Mouse (Mus musculus): ENCODE measurements around the gene Mbnl1. TPM values are rescaled to one million over a fixed set of nuclear protein-coding genes. Genes with fewer than 3 reads are reported as not detected.

Gene Mbnl1
- polyA plus RNA-seq, 1 experiment = 191 TPM

GRCm38 (mm10) chr3:60513746-60514145 lies 41.1 kb downstream of the Mbnl1 start:
- TF ChIP-seq CTCF (IDR thresholded peaks at IDR 0.05; ENCODE audit: borderline replicate concordance, insufficient read depth, low read length) = no peak
- no peak for TF ChIP-seq POLR2A (IDR thresholded peaks at IDR 0.05; ENCODE audit: low read depth, low read length)
- H3K27ac ChIP-seq (ENCODE audit: insufficient read depth, low read length) = peak overlapping the region; percentile 13; the same call in 1 of the 2 replicates
- H3K4me3 ChIP-seq (ENCODE audit: insufficient read depth, low read length) = no peak overlapping the region
- H3K4me1 ChIP-seq (ENCODE audit: control insufficient read depth, insufficient read depth, low read length) = peaks cover 9% of the 10 kb centered on the region

GRCm38 (mm10) chr3:60515430-60515829 lies 42.8 kb downstream of the Mbnl1 start:
- no peak overlapping the region for H3K4me3 ChIP-seq (ENCODE audit: insufficient read depth, low read length)
- no peak for TF ChIP-seq CTCF (IDR thresholded peaks at IDR 0.05; ENCODE audit: borderline replicate concordance, insufficient read depth, low read length)
- TF ChIP-seq POLR2A (IDR thresholded peaks at IDR 0.05; ENCODE audit: low read depth, low read length) = no peak
- H3K4me1 ChIP-seq (ENCODE audit: control insufficient read depth, insufficient read depth, low read length) = peaks cover 9% of the 10 kb centered on the region; the same call in 1 of the 2 replicates
- H3K27ac ChIP-seq (ENCODE audit: insufficient read depth, low read length) = no peak overlapping the region

- Histone ChIP-seq H3K4me3 (ENCODE audit: insufficient read depth, low read length) (no peak overlapping the region), H3K4me1 (ENCODE audit: control insufficient read depth, insufficient read depth, low read length) (peaks cover 9% of the 10 kb centered on the region; the same call in 1 of the 2 replicates), H3K27ac (ENCODE audit: insufficient read depth, low read length) (no peak overlapping the region)
- peak; percentile 67; the same call in 1 of the 2 replicates for TF ChIP-seq CTCF (IDR thresholded peaks at IDR 0.05; ENCODE audit: borderline replicate concordance, insufficient read depth, low read length)
- TF ChIP-seq POLR2A (IDR thresholded peaks at IDR 0.05; ENCODE audit: low read depth, low read length) = no peak
Measured at GRCm38 (mm10) chr3:60516054-60516674, 43.5 kb downstream of the Mbnl1 start.

- H3K4me1 ChIP-seq (ENCODE audit: control insufficient read depth, insufficient read depth, low read length) = peaks cover 9% of the 10 kb centered on the region; the same call in 1 of the 2 replicates
Measured at GRCm38 (mm10) chr3:60517234-60517787, 44.7 kb downstream of the Mbnl1 start.

GRCm38 (mm10) chr3:60519337-60519736 lies 46.7 kb downstream of the Mbnl1 start:
- TF ChIP-seq CTCF (IDR thresholded peaks at IDR 0.05; ENCODE audit: borderline replicate concordance, insufficient read depth, low read length) (no peak), POLR2A (IDR thresholded peaks at IDR 0.05; ENCODE audit: low read depth, low read length) (no peak)
- no peak overlapping the region for H3K4me3 ChIP-seq (ENCODE audit: insufficient read depth, low read length)
- H3K27ac ChIP-seq (ENCODE audit: insufficient read depth, low read length) = no peak overlapping the region
- peaks cover 9% of the 10 kb centered on the region; the same call in 1 of the 2 replicates for H3K4me1 ChIP-seq (ENCODE audit: control insufficient read depth, insufficient read depth, low read length)

More at GRCm38 (mm10) chr3:60517234-60517787, 44.7 kb downstream of the Mbnl1 start:
- no peak overlapping the region for H3K27ac ChIP-seq (ENCODE audit: insufficient read depth, low read length)
- TF ChIP-seq POLR2A (IDR thresholded peaks at IDR 0.05; ENCODE audit: low read depth, low read length) = no peak
- TF ChIP-seq CTCF (IDR thresholded peaks at IDR 0.05; ENCODE audit: borderline replicate concordance, insufficient read depth, low read length) = no peak
- H3K4me3 ChIP-seq (ENCODE audit: insufficient read depth, low read length) = no peak overlapping the region

- no peak overlapping the region for H3K27ac ChIP-seq (ENCODE audit: insufficient read depth, low read length)
- no peak for TF ChIP-seq POLR2A (IDR thresholded peaks at IDR 0.05; ENCODE audit: low read depth, low read length)
- TF ChIP-seq CTCF (IDR thresholded peaks at IDR 0.05; ENCODE audit: borderline replicate concordance, insufficient read depth, low read length) = no peak
- no peak overlapping the region for H3K4me3 ChIP-seq (ENCODE audit: insufficient read depth, low read length)
- peaks cover 11% of the 10 kb centered on the region for H3K4me1 ChIP-seq (ENCODE audit: control insufficient read depth, insufficient read depth, low read length)
Measured at GRCm38 (mm10) chr3:60524127-60524526, 51.5 kb downstream of the Mbnl1 start.

GRCm38 (mm10) chr3:60531286-60531685 lies 58.7 kb downstream of the Mbnl1 start:
- Histone ChIP-seq H3K27ac (ENCODE audit: insufficient read depth, low read length) (peak overlapping the region; percentile 83), H3K4me3 (ENCODE audit: insufficient read depth, low read length) (no peak overlapping the region), H3K4me1 (ENCODE audit: control insufficient read depth, insufficient read depth, low read length) (peaks cover 6% of the 10 kb centered on the region)
- no peak for TF ChIP-seq CTCF (IDR thresholded peaks at IDR 0.05; ENCODE audit: borderline replicate concordance, insufficient read depth, low read length)
- TF ChIP-seq POLR2A (IDR thresholded peaks at IDR 0.05; ENCODE audit: low read depth, low read length) = no peak

- TF ChIP-seq CTCF (IDR thresholded peaks at IDR 0.05; ENCODE audit: borderline replicate concordance, insufficient read depth, low read length) (no peak), POLR2A (IDR thresholded peaks at IDR 0.05; ENCODE audit: low read depth, low read length) (no peak)
- no peak overlapping the region for H3K27ac ChIP-seq (ENCODE audit: insufficient read depth, low read length)
- H3K4me1 ChIP-seq (ENCODE audit: control insufficient read depth, insufficient read depth, low read length) = peaks cover 2% of the 10 kb centered on the region
- no peak overlapping the region for H3K4me3 ChIP-seq (ENCODE audit: insufficient read depth, low read length)
Measured at GRCm38 (mm10) chr3:60531826-60532225, 59.2 kb downstream of the Mbnl1 start.

- TF ChIP-seq POLR2A (IDR thresholded peaks at IDR 0.05; ENCODE audit: low read depth, low read length) (no peak), CTCF (IDR thresholded peaks at IDR 0.05; ENCODE audit: borderline replicate concordance, insufficient read depth, low read length) (no peak)
- Histone ChIP-seq H3K27ac (ENCODE audit: insufficient read depth, low read length) (no peak overlapping the region), H3K4me1 (ENCODE audit: control insufficient read depth, insufficient read depth, low read length) (peaks cover 3% of the 10 kb centered on the region; the same call in 1 of the 2 replicates), H3K4me3 (ENCODE audit: insufficient read depth, low read length) (no peak overlapping the region)
Measured at GRCm38 (mm10) chr3:60535224-60535623, 62.6 kb downstream of the Mbnl1 start.

GRCm38 (mm10) chr3:60537063-60537462 lies 64.4 kb downstream of the Mbnl1 start:
- Histone ChIP-seq H3K4me3 (ENCODE audit: insufficient read depth, low read length) (no peak overlapping the region), H3K4me1 (ENCODE audit: control insufficient read depth, insufficient read depth, low read length) (peaks cover 3% of the 10 kb centered on the region; the same call in 1 of the 2 replicates), H3K27ac (ENCODE audit: insufficient read depth, low read length) (no peak overlapping the region)
- TF ChIP-seq POLR2A (IDR thresholded peaks at IDR 0.05; ENCODE audit: low read depth, low read length) (no peak), CTCF (IDR thresholded peaks at IDR 0.05; ENCODE audit: borderline replicate concordance, insufficient read depth, low read length) (no peak)

All from embryonic fibroblast, embryonic 13.5 days (primary cell).